Mouse (Mus musculus): ENCODE data around the gene Trpv6. TPM values are rescaled to one million over a fixed set of nuclear protein-coding genes. Genes with fewer than 3 reads are reported as not detected.

The Trpv6 gene
- total and polyA plus RNA-seq, 3 experiments, result not detected

GRCm38 (mm10) chr6:41654648-41655047, 18.4 kb upstream of the Trpv6 start:
- dilution Hi-C loops (cut with MboI; ENCODE audit: extremely low pct_ligation_motif_present, extremely low pct_unique_long_range_greater_than_20kb, low sequenced_read_pairs), result no loop called here
- in situ Hi-C loops (cut with MboI; ENCODE audit: low pct_ligation_motif_present, low pct_unique_long_range_greater_than_20kb, low sequenced_read_pairs), result no loop called here

GRCm38 (mm10) chr6:41653173-41653572, 17.0 kb upstream of the Trpv6 start:
- Histone ChIP-seq H3K4me3 (replicated peaks in 1 of 3; ENCODE audit: low read depth in 2 of 3, low read length in 2 of 3, poor library complexity in 1 of 3) (no peak overlapping the region), H3K27ac (ENCODE audit: insufficient read depth, low read depth) (no peak overlapping the region), H3K27me3 (replicated peaks) (no peaks in the 10 kb centered on the region), H3K36me3 (replicated peaks in 1 of 2; ENCODE audit: control insufficient read depth in 1 of 2, insufficient read depth in 1 of 2, low read length in 1 of 2) (no peaks in the 10 kb centered on the region), H3K4me1 (ENCODE audit: control insufficient read depth in 1 of 2, insufficient read depth in 2 of 2) (no peaks in the 10 kb centered on the region), H3K9ac (ENCODE audit: insufficient read depth, low read depth) (no peak overlapping the region), H3K9me3 (replicated peaks; ENCODE audit: low read length) (no peaks in the 10 kb centered on the region), H3K79me2 (replicated peaks; ENCODE audit: control insufficient read depth, extremely low read depth, insufficient read depth, poor library complexity, severe bottlenecking) (no peaks in the 10 kb centered on the region), H3K4me2 (ENCODE audit: insufficient read depth, low read depth, poor library complexity, severe bottlenecking) (no peak overlapping the region)
- no peak for DNase-seq (ENCODE audit: extremely low read depth)
- TF ChIP-seq RCOR1 (conservative IDR thresholded peaks at IDR 0.05; ENCODE audit: low read depth, low read length) (no peak), NELFE (IDR thresholded peaks at IDR 0.05; ENCODE audit: low read depth, low read length) (no peak), MYC (IDR thresholded peaks at IDR 0.05; ENCODE audit: low read depth, low read length) (no peak), USF2 (conservative IDR thresholded peaks at IDR 0.05; ENCODE audit: low read depth, low read length) (no peak), ZKSCAN1 (IDR thresholded peaks at IDR 0.05; ENCODE audit: borderline replicate concordance, low read depth, low read length) (no peak), KAT2A (IDR thresholded peaks at IDR 0.05; ENCODE audit: insufficient replicate concordance, low read length) (no peak), MEF2A (IDR thresholded peaks at IDR 0.05; ENCODE audit: borderline replicate concordance, low read depth, low read length) (no peak), SMC3 (IDR thresholded peaks at IDR 0.05; ENCODE audit: low read depth, low read length) (no peak), CHD2 (IDR thresholded peaks at IDR 0.05; ENCODE audit: low read length) (no peak), HCFC1 (IDR thresholded peaks at IDR 0.05; ENCODE audit: low read depth, low read length) (no peak), MXI1 (IDR thresholded peaks at IDR 0.05; ENCODE audit: low read depth, low read length) (no peak), POLR2A (IDR thresholded peaks at IDR 0.05; ENCODE audit: low read depth, low read length) (no peak)
- dilution Hi-C loops (cut with MboI; ENCODE audit: extremely low pct_ligation_motif_present, extremely low pct_unique_long_range_greater_than_20kb, low sequenced_read_pairs) (no loop called here), in situ Hi-C loops (cut with MboI; ENCODE audit: low pct_ligation_motif_present, low pct_unique_long_range_greater_than_20kb, low sequenced_read_pairs) (no loop called here)

More at GRCm38 (mm10) chr6:41654648-41655047, 18.4 kb upstream of the Trpv6 start:
- H3K4me2 ChIP-seq (ENCODE audit: insufficient read depth, low read depth, poor library complexity, severe bottlenecking), result no peak overlapping the region
- no peaks in the 10 kb centered on the region for H3K27me3 ChIP-seq (replicated peaks)
- no peak overlapping the region for H3K27ac ChIP-seq (ENCODE audit: insufficient read depth, low read depth)
- TF ChIP-seq RCOR1 (conservative IDR thresholded peaks at IDR 0.05; ENCODE audit: low read depth, low read length) (no peak), MYC (IDR thresholded peaks at IDR 0.05; ENCODE audit: low read depth, low read length) (no peak), POLR2A (IDR thresholded peaks at IDR 0.05; ENCODE audit: low read depth, low read length) (no peak), ZKSCAN1 (IDR thresholded peaks at IDR 0.05; ENCODE audit: borderline replicate concordance, low read depth, low read length) (no peak), NELFE (IDR thresholded peaks at IDR 0.05; ENCODE audit: low read depth, low read length) (no peak), TCF12 (IDR thresholded peaks at IDR 0.05; ENCODE audit: low read depth, low read length) (no peak), SIN3A (IDR thresholded peaks at IDR 0.05; ENCODE audit: low read length) (no peak), ZC3H11A (IDR thresholded peaks at IDR 0.05; ENCODE audit: low read depth, low read length) (no peak), ELF1 (IDR thresholded peaks at IDR 0.05; ENCODE audit: low read depth, low read length) (no peak), MAFK (IDR thresholded peaks at IDR 0.05; ENCODE audit: insufficient replicate concordance, low read length) (no peak), ETS1 (conservative IDR thresholded peaks at IDR 0.05; ENCODE audit: low read depth, low read length) (no peak), NRF1 (IDR thresholded peaks at IDR 0.05; ENCODE audit: low read depth, low read length) (no peak), HCFC1 (IDR thresholded peaks at IDR 0.05; ENCODE audit: low read depth, low read length) (no peak), BHLHE40 (IDR thresholded peaks at IDR 0.05; ENCODE audit: low read depth, low read length) (no peak), JUN (IDR thresholded peaks at IDR 0.05; ENCODE audit: insufficient read depth, low read depth, low read length) (no peak), CTCF (conservative IDR thresholded peaks at IDR 0.05 in 1 of 2, IDR thresholded peaks at IDR 0.05 in 1 of 2; ENCODE audit: low read depth in 2 of 2, low read length in 2 of 2) (no peak), EP300 (IDR thresholded peaks at IDR 0.05; ENCODE audit: low read length) (no peak), KAT2A (IDR thresholded peaks at IDR 0.05; ENCODE audit: insufficient replicate concordance, low read length) (no peak)
- no peak overlapping the region for H3K9ac ChIP-seq (ENCODE audit: insufficient read depth, low read depth)
- no peaks in the 10 kb centered on the region for H3K9me3 ChIP-seq (replicated peaks; ENCODE audit: low read length)
- no peak overlapping the region for H3K4me3 ChIP-seq (replicated peaks in 1 of 3; ENCODE audit: low read depth in 2 of 3, low read length in 2 of 3, poor library complexity in 1 of 3)
- DNase-seq (ENCODE audit: extremely low read depth), result no peak
- no peaks in the 10 kb centered on the region for H3K79me2 ChIP-seq (replicated peaks; ENCODE audit: control insufficient read depth, extremely low read depth, insufficient read depth, poor library complexity, severe bottlenecking)
- no peaks in the 10 kb centered on the region for H3K4me1 ChIP-seq (ENCODE audit: control insufficient read depth in 1 of 2, insufficient read depth in 2 of 2)
- no peaks in the 10 kb centered on the region for H3K36me3 ChIP-seq (replicated peaks in 1 of 2; ENCODE audit: control insufficient read depth in 1 of 2, insufficient read depth in 1 of 2, low read length in 1 of 2)

Measured in CH12.LX (cell line).